Mouse (Mus musculus): ENCODE results near the gene Rps2.
A peak's percentile ranks its signal among the peaks of the same experiment; 100 is the strongest.
"Not testable (repeated sequence)": the region's sequence is repeated elsewhere in the genome, so short reads cannot be mapped to it uniquely, and the experiment has no call there.

The Rps2 gene

DNA sequence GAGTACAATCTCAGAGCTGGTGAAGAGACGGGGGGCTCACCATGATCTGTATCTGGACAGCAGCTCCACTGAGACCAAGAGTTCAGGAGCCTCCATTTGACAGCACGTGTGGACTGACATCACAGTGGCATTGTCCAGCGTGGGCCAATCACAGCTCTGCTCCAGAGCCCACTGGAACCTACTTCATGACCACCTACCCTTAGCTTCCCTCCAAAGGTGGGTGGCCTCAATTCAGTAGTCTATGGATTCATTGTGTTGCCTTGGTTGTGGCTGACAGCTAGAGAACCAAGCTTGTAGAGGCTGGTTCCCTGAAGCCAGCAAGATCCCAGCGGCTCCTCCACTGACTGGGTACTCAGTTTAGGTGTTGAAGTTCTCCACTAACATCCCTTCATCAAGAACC is at the start of gene Rps2, which contains the start of gene Rnf151:
Gene Rps2 (plus strand): TSS at position 174 of the 400 bp plus-strand sequence.
Gene Rnf151 (minus strand): TSS at position 121 of the 400 bp plus-strand sequence.
- no peak for DNase-seq

DNA sequence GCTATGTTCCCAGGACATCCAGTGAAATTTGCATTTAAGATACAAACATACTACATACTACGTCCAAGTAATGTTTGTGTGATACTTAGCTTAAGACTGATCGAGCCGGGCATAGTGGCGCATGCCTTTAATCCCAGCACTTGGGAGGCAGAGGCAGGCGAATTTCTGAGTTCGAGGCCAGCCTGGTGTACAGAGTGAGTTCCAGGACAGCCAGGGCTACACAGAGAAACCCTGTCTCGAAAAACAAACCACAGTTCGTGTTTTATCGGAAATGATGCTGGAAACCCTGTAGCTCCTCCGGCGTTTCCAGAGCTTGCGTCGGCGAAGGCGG is 48.7 kb upstream of the Rps2 start:
- not testable (repeated sequence) for DNase-seq

DNA sequence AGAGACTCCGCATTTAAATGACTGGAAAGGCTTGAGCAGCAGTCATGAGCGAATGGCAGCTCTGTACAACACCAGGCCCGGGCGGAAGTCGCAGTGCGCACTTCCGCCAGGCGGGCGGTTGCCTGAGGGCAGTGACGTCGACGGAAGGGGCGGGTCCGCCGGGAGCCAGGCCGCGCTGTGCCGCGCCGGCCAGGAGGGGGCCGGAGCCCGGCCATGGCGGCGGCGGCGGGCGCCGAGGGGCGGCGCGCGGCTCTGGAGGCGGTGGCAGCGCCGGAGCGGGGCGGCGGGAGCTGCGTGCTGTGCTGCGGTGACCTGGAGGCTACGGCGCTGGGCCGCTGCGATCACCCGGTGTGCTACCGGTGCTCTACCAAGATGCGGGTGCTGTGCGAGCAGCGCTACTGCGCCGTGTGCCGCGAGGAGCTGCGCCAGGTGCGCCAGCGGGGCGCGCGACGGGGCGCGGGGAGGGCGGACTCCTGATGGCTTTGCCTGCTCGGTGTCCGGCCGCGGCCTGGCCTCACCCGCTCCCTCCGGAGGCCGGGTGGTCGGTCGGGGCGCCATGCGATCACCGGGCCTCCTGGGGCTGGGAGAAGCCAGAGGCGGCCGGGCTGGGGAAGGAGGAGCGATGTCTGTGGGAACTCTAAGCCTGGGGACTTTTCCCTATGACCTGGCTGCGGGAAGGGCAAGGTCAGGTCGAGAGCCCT is 48.2 kb upstream of the Rps2 start, which contains the start of gene Zfp598:
Gene Zfp598 (plus strand): TSS at position 143 of the 701 bp plus-strand sequence.
- DNase-seq: peak; percentile 97

DNA sequence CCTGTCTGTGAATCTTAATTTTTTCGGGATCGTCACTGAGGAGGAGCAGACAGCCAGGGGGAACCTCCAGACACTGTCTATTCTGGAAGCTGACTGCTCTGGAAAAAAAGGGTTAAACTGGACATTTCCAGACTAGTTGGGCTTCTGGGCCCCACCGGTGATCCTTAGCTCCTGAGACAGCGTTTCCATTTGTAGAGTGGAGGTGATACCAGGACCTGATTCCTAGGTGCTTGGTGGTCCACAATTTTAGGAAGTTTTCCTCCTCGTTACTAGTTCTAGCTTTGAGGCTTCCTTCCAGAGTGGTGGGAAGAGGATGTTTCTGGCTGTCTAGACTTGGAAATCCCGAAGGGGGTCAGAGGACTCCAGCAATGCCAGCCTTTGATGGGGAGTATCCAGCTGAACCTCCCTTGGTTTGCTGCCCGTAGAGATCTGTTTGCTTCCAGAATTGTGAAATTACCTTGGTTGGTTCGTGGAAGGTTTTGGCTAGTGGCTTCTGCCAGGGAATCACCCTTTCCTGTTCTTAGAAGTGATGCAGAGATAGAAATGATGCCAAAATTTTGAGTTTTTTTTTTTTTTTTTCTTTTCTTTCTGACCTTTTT is 47.6 kb upstream of the Rps2 start:
- DNase-seq: no peak

DNA sequence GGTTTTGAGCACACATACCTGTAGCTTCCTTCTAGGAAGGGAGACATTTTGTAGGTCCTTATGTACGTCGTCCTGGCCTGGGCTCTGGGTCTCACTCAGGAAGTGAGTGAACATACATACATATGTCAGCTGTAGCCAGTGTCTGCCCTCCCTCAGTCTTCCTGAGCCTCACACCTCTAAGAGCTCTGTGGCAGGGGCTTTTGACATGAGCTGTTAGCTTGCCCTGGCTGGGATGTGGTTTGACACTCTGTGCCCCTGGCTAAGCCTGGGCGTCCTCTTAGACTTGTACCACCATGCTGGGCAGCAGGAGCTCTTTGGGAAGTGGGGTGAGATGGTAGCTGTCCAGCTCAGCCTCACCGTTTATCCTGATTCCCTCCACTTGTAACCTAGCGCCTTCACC is 46.6 kb upstream of the Rps2 start:
- no peak for DNase-seq

DNA sequence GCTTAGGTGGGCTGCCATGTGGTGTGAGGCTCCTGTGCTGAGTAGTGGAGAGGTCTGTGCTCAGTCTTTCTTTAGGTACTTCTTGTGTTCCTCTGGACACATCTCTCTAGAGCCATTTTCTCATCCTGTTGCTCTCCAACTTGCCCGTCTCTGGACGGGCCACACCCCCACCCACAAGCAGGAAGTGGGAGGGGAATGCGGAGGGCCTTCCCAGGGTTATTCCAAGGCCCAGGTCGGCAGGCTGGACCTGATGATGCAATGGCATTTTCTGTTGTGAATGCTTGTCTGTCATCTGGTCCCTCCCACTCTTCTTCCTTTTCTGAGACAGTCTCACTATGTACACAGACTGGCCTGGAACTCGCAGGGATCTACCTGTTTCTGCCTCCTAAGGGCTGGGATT is 45.8 kb upstream of the Rps2 start:
- no peak for DNase-seq

DNA sequence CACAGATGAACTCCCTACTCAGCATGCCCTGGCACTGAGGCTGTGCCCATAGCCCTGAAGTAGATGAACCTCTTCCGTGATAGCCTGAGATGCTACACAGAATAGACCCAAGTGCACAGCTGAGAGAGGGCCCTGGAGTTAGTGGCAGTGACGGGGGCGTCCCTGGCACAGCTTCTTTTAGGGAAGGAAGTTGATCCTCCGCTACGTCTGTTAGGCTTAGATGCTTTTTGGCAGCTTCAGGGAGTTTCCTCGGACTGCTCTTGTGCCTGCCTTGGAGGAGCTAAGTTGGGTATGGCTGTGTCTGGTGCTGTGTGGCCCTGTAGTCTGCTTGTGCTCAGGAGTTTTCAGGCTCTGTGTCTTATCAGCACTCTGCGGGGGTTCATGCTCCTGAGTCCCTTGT is 43.6 kb upstream of the Rps2 start:
- DNase-seq: no peak

DNA sequence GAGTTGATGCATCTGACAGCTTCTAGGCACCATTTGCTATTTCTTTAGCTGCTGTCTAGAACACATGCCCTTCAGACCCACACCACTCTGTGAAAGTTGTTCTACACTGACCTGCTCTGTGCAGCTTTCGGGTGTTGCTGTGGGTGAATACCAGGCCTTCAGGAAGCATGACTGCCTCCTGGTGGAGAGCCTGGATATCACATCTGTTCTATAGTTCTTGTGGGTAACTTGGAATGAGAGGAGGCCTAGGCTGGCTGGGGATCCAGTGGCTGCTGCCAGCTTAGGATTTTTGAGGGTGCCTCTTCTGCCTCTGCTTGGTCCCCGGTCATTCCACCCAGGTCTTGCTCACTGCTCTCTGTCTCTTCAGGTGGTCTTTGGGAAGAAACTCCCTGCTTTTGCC is 41.7 kb upstream of the Rps2 start:
- peak; percentile 70 for DNase-seq

DNA sequence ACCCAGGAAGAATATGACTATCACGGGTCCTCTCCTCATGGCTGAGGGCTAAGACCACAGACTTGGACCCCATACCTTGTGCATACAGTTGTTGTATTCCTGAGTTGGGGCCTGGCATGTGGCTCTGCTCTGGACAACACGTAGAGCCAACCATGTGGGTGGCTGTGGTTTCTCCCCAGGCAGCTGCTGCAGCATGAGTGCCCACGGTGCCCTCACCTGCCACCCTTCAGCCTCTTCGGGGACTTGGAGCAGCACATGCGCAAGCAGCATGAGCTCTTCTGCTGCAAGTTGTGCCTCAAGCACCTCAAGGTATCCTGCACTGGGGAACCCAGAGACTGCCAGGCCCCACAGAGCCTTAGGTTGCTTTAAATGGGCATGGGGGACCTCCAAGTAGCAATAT is 41.0 kb upstream of the Rps2 start:
- DNase-seq: no peak

DNA sequence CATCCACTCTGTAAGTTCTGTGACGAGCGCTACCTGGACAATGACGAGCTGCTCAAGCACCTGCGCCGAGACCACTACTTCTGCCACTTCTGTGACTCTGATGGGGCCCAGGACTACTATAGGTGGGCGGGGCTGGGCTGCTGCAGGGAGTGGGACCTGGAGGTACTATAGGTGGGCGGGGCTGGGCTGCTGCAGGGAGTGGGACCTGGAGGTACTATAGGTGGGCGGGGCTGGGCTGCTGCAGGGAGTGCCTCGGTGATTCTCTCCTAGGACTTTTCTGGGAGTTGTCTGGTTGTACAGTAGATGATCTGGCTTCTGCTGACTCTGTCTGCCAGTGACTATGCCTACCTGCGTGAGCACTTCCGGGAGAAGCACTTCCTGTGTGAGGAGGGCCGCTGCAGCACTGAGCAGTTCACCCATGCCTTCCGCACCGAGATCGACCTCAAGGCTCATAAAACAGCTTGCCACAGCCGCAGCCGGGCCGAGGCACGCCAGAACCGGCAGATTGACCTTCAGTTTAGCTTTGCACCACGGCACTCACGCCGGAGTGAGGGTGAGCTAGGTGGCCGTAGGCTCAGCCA is 40.3 kb upstream of the Rps2 start:
- no peak for DNase-seq

DNA sequence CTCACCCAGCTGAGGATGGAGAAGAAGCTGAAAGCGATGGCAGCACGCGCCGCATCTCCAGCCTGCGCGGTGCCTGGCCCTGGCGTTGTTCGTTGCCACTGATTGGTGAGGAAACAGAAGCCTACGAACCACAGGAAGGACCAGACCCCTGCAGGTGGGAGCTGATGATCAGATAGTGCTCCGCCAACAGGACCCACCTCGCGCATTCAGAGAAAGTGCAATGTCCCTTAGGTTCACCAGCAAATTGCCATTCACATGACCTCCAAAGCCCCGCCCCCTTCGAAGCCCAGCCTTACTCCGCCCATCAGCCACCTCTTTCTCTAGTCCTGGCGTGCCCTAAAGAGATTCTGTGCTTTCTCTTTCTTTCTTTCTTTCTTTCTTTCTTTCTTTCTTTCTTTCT is 31.4 kb upstream of the Rps2 start:
- DNase-seq: peak; percentile 72

DNA sequence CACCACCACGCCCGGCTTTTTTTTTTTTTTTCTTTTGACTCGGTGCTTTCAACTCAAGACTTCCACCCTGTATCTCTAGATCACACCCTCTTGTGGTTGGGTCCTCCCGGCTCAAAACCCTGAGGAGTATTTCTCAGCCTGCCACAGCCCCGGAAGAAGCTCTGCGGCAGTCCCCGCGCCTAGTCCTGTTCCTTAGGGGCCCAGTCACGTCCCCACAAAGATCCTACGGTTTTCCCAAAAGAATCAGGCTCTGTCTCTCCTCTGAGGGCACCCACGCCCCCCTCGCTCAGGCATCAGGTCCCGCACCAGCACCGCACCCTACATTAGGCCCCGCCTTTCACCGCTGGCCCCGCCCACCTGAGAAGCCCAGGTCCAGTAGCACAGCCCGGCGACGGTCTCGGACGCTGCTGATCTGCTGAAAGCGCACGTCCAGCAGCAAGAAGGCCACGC is 30.7 kb upstream of the Rps2 start:
- peak; percentile 63 for DNase-seq

DNA sequence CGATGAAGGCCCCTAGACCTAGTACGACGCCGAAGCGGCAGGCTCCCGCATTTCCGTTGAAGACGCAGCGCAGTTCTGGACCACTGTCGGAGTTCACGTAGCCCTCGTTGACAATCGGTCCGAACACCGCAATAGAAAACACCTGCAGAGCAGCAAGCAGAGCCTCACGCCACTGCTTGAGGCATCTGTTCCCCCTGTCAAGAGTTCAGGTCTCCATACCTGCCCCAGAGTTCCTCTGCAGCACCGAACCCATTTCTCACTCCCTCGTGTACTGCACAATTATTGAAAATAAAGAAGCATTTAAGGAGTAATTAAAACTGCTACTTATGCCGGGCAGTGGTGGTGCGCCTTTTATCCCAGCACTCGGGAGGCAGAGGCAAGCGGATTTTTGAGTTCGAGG is 30.3 kb upstream of the Rps2 start:
- DNase-seq: no peak

DNA sequence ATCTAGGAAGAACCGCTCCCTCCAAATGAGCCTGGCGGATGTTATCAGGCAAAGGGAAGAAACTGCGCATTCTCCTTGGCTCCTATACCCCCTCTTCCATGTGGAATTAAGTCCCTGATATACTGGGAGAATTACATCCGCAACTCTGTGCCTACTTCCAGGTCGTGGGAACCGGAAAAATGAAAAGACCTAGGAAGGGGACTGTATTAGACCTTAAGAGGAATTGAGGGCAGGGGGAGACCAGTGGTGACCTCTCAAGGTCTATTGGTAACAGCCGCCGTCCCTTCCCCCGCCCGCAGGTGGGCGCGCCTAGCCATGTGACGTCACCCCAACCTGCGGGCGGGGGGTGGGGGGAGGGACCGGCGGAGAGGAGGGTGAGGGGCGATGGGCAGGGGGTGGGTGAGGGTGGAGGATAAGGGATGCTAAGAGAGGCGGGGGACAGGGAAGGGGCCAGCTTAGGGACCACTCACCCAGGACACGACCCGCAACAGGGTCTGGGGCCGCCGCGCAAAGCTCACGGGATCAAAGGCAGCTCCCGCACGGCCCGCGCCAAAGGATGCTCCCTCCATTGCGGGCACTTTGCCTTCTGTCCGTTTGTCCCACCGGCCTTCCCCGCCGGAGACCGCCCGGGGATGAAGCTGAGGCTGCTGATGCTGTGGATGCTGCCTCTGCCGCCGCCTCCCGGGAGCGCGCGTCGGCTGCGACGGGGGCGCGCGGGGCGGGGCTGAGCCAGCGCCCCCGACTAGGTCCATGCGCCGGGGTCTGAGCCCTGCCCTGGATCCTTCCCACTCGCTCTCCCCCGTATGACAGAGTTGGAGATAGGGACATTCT is 28.4 kb upstream of the Rps2 start, which contains the start of gene Syngr3:
Gene Syngr3 (minus strand): TSS at position 705 of the 831 bp plus-strand sequence.
- DNase-seq: peak; percentile 60

DNA sequence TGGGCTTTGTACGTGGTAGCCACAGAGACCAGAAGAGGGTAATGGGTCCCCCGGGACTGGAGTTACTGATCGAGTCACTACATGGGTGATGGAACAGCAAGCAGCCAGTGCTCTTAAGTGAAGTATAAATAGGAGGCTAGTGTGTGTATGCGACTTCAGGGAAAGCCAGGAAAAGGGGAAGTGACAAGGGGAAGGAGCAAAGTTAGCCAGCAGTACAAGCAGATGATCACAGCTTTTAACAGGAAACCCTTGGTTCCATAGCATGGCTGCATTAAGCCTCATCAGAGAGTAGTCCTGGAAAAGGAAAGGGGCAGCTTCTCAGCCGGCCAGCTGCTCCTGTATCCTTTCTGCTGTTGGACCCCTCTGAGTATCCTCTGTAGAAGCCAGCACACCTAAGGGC is 25.5 kb upstream of the Rps2 start:
- DNase-seq: no peak

DNA sequence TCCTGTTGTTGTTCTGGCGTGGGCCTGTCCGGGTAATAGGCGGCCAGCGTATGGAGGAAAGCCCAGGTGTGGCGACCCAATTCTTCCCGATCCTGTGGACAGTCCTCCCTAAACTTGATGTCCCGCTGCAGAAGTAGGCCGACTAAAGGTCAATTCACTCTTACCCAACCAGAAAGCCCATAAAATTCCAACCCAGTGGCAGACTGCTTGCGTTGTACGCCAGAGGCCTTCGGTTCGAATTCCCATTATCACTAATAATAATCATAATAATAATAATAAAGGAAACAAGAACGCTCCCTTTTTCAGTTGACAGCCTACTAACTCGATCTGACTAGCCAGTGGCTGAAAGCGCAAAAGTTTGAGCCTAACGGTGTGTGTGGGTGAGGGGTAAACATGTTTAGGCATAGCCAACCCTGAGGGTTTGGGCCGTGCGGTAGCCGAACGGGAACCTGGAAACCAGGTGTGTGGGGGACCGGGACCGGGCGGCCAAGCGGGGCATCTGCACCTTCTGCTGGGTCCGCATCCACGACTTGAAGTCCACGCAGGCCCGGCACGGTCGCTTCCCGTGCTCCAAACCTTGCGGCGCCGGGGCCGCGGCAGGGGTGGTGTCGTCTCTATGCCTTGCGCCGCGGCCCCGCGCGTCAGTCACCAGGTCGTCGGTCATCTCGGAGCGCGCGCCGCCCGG is 22.4 kb upstream of the Rps2 start:
- DNase-seq: no peak

DNA sequence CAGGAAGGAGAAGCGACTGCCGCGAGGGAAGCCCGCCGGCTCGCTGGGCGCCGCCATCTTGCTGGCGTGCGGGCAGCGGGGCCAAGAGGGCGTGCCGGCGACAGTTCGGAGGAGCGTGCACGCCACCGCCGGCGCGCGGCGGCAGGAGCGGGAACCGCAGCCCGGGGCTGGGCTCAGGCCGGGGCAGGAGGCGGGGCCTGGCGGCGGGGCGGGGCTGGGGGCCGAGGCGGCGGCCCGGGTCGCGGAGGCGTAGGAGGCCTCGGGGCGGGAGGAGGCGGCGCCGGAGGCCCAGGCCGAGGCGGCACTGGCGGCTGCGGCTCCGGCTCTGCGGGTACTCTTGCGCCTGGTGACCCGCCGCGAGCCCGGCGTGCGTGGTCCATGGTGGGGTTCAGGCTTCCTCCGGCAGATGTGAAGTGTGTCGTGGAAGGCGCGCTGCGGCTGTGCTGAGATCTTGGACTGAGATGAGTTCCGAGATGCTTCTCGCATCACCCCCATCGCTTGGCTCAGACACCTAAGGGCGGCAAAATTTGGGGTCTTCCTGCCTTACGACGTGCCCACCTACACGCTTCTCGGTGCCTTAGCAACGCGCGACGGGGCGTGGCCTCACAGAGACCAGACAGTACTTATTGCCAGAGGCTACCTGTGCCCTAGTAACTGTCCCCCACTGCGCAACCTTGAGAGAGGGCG is 21.8 kb upstream of the Rps2 start, which contains the start of the genes Gfer and Noxo1:
Gene Gfer (minus strand): TSS at position 146 of the 687 bp plus-strand sequence.
Gene Noxo1 (plus strand): TSS at position 224 of the 687 bp plus-strand sequence.
- peak; percentile 94 for DNase-seq

DNA sequence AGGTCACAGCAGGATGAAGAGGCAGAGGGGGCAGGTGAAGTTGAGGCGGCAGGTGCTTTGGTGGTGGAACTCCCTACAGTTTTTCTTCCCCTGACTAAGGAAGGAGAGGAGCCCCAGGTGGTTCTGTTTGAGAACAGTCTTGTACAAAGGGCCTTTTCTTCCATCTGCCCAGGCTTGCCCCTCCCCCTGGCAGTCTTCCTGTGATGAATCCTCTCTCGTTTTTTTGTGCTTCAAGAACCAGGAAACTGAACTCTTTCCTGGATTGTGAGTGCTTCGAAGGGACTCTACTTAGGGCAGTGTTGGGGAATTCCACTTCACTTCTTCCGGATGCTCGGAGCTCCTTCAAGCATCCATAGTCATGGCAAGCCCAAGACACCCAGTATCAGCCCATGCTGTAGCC is 19.9 kb upstream of the Rps2 start:
- DNase-seq: peak; percentile 41

DNA sequence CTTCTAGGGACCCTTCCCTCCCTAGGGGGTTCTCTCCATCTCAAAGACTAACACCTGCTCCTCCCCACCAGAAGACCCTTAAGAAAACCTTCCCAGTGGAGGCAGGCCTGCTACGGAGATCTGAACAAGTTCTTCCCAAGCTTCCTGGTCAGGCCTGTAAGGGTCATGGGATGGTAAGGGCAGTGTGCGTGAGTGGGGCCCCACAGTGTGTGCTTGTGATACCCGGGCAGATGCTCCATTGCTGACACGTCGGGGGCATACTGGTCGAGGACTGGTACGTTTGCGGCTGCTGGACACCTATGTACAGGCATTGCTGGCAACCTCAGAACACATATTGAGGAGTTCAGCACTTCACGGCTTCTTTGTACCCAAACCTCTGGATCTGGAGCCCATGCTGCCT is 19.2 kb upstream of the Rps2 start:
- DNase-seq: no peak

DNA sequence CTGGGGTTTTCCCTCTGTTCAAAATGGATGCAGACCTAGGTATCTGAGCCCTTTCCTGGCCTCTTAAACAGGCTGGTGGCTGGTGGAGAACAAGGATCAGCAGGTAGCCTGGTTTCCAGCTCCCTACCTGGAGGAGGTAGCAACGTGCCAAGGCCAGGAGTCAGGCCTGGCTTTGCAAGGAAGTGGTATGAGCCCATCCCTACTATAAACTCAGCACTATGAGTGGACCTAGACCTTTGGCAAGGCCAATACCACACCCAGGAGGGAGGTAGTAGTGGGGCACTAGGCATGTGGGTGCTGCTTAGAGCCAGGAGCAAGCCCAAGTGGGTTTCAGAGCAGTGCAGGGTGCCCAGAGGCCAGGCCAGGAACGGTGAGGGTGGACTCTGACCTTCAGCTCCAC is 18.4 kb upstream of the Rps2 start:
- no peak for DNase-seq

DNA sequence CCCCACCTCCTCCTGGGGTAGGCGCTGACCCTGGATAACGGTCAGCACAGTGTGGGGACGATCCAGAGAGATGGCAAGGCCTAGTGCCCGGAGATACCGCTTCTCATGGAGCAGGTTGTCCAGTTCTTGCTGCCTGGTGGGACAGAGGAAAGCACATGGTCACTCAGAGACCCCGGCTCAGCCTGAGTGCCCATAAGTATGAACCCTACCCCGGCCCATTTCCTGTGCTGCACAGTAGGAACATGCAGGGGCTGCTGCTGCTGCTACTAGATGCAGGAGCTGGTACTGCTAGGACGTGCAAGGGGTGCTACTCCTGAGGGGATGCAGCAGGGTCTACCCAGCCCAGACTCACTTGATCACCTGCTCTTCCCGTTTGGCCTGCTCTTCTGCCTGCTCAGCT is 16.7 kb upstream of the Rps2 start:
- DNase-seq: no peak

DNA sequence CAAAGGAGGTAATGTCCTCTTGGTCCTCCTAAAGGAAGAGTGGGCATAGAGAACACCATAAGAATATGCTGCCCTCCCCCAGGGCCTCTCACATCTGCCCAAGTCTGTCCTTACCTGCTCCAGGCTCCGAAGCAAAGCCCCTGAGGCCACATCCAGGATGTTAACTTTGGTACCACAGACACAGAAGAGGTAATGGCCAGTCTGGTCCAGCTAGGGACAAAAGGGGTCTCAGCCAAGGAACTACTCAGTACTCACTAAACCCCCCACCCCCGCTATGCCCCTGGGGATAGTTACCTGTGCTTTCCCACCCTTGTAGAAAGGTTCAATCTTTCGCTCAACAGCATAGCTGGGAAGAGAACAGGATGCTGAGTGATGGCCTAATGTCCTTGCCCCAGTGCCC is 12.1 kb upstream of the Rps2 start:
- DNase-seq: no peak

All from embryo, embryonic 11 days (tissue).